Mouse (Mus musculus) right cerebral cortex, postnatal 4 days (tissue): Measurements from ENCODE around the gene Bcar1.
A peak's percentile ranks its signal among the peaks of the same experiment; 100 is the strongest.

Experiments used
- DNase-seq: peaks from one replicate; pipeline ENCODE4 v3.0.0-alpha.2; 2022

Bcar1 gene

DNA sequence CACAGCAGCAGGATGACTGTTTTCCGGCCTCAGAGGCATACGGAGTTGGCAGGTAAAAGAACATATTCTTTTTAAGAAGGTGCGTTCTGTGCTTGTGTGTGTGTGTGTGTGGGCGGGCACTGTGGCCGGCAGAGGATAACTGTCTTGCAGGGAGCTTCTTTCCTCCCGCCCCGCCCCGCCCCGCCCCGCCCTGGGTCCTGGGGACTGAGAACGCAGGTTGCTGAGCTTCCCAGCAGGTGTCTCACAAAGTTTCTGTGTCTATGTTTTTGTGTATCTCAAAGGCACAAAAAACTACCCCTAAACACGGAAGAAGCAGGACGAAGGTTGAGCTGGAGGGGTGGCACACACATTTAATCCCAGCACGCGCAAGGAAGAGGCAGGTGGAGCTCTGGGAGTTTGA lies 25.7 kb upstream of the Bcar1 start:
- DNase-seq, result no peak

DNA sequence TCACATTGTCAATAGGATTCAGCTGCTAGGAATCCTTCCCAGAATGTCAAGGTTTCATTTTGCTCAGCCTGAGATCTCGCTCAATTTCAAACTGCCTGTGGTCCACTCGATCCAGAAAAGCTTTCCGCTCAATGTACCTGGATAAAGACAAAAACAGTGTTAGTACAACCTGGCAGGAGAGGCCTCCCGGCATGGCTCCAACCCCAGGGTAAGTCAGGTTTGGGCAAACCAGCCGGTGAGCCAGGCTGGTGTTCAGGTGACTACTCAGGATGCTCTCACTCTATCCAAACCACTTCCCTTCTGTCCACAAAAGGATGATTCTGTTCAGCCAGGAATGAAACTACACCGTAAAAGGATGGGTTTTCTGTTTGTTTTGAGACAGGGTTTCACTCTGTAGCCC lies 25.0 kb upstream of the Bcar1 start:
- no peak for DNase-seq

DNA sequence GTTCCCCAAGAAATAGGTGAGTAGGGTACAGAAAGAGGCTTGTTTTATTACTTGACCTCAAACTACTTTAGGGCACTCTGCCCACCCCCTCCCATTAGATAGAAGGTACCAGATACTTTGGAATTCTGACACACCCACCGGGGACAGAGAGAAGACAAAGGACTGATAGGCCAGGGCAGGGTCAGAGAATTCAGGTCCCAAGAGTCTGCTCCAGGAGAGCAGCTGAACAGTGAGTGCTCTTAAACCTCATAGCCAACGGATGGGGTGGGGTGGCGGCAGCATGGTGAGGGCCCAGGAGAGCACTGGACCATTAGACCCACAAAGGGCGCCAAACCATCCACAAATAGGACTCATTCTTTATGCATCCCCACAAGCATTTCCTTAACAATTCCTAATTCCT lies 22.0 kb upstream of the Bcar1 start:
- no peak for DNase-seq

DNA sequence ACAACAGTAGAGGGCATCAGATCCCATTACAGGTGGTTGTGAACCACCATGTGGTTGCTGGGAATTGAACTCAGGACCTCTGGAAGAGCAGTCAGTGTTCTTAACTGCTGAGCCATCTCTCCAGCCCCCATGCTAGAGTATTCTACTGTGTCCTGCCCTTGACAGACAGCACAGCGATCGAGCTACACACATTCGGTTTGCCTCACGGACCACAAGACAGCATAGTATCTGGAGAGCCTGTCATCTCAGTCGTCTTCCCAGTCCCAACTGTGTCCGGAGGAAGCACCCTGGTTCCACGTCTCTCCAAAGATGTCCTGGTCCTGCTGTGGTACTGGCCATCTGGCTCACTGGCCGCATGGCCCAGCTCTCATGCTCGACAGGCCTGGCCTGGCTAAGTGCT lies 21.5 kb upstream of the Bcar1 start:
- DNase-seq, result no peak

- no peak for DNase-seq
These were observed 17.1 kb upstream of the Bcar1 start for GRCm38 (mm10) chr8:111760708-111761107.

DNA sequence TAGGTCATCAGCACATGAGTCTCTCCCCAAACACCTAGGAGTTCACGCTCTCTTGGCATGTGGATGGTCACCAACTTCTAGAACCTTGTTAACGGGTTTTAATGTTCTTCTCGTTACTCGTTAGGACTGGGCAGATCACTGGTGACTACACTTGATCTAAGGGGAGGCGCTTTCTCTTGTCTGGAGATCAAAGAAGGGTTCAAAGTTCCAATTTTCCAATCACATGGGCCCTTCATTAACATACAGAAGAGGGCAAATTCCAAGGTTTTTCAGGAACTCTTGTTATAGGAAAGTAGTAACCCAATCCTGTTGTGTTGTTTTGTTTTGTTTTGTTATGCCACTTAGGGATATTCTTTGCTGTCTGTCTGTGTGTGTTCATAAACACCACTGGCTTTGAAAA lies 15.2 kb upstream of the Bcar1 start:
- no peak for DNase-seq

DNA sequence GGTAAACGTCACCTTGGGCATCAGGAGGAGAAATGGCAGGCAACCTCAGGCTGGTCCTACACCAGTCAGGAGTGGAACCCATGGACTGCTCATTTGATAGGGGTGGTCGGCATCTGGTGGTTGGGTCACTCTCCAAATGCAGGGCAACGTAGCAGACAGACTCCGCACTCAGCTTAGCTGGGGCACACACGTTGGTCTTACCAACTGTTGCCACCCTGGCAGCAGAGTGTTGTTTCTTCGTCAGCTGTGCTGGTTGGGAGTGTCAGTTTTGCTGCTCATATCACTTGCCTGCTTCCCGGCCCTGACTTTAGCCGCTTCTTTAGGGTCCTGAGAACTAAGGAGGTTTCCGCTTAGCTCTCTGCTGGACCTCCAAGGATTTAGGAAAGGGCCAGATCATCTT lies 14.0 kb upstream of the Bcar1 start:
- no peak for DNase-seq

DNA sequence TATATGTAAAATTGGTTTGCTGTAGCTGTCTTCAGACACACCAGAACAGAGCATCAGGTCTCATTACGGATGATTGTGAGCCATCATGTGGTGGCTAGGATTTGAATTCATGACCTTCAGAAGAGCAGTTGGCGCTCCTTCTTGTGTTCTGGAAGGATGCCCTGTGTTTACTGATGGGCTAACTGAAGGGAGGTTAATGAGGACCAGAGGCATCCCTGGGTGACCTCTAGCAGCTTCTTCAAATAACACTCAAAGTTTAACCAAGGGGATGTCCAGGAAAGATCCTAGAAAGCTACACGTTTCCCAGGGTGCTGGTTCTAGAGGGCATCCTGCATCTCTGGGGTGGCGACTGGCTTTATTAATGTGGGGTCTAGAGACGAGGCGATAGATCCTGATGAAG lies 11.1 kb upstream of the Bcar1 start:
- no peak for DNase-seq

GRCm38 (mm10) chr8:111754088-111754487 lies 10.5 kb upstream of the Bcar1 start:
- DNase-seq, result no peak

DNA sequence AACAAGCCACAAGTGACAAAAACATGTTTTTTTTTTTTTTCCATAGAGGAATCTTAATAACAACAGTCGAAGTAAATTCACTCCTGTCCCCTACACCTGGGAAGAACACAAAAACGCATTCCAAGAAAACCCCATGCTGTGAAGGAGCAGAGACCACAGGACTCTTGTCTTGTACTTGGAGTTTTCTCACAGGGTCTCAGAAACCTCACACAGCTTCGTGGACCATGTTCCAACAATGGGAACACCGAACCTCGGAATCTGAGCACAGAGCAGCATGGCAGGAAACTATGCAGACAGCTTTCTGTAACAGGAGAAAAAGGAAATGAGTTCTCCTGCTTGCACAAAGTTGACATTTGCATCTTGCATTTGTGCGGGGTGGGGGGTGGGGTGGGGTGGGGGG lies 5.2 kb upstream of the Bcar1 start:
- DNase-seq, result no peak

DNA sequence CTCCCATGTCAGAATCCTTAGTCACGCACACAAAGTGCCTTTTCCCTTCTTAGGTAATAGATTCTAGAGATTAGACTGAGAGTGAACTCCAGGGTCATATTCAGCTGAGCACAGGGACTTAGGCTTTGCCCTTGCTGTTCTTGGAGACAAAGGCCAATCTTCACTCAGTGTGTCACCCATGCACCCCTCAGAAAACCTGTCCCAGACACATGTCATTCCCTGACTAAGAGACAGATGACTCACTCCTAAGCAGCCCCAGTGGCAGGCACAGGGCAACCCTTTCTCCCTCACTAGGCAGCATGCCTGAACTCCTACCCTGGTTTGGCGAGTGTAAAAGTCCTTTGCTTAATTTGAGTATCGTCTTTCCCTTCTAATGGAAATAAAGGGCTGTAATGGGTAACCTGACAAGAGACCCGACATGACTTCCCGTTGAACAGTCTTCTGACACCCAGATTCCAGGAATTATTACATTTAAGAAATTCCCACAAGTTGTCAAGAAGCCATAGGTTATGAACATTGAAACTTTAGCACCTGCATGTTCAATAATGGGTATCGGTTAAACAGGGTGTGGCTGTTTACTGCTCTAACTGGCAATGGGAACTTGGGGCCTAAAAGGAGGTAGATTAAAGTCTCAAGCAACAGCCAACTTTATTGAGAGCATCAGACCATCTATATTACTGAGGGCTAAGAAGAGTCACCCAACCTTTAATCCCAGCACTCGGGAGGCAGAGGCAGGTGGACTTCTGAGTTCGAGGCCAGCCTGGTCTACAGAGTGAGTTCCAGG lies 4.4 kb upstream of the Bcar1 start:
- no peak for DNase-seq

DNA sequence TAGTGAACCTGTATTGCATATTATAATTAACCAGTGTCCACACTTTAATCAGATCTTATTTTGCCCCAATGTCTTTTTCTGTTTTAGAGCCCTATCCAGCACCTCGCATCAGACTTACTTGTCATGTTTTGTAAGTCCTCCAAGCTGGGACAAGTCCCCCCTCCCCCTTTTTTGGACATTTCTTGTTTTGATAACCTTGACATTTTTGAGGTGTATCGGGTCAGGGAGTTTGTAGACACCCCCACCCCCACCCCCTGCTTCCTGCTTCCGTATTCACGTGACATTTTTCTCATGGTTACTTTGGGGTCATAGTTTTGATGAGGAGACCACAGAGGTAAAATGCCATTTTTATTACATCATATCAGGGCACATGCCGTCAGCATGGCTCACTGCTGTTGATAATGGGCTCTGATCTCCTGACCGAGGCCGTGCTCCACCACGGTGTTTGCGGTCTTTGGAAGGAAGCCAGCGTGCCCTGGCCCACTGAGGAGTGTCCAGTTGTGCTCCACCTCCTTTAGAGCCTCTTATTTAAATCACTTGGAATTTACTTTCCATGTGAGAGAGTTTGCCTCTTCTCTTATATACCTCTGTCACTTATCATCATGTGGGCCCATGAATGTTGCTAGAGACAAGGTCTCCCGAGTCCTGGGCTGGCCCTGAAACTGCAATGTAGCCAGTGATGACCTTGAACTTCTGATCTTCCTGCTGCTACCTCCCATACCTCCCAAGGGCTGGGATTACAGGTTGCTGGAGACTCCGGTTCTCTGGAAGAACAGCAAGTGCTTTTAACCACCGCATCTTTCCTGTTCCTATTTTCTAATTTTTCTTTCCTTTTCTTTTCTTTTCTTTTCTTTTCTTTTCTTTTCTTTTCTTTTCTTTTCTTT lies 3.2 kb upstream of the Bcar1 start:
- no peak for DNase-seq

DNA sequence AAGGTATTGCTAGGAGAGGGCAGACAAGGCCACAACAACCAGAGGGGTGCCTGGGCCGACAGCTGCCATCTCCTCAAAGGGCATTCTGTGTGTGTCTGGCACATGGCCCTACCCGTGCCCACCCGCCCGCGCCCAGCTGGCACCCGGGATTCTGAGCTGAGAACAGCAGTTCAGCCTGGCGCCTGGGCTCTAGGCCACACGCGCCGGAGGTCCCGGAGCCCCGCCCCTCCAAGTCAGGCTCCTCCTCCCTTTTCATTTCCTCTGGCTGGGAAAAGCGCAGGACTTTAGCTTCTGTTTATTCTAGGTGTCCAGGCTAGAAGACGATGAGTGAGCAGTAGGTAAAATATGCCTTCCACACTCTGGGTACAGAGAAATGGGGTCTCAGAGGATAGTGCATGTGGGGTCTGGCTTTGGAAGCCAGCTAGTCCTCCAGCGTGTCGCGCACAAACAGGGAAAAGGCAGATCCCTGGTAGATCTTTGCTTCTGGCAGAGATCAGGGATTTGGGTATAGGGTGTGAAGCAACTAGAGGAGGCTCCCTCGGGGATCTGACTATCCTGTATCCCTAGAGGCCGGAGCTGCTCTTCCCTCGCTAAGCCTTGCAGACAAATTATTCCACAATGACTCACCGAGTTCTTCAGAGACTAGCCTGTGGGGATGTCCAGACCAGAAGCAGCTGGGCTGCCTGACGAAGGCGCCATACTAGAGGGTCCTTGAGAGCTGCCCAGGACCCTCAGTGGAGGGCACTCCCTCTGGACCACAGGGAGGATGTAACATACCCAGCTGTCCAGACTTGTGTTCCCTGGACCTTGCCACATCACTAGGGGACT lies 2.2 kb upstream of the Bcar1 start:
- DNase-seq, result peak; percentile 76

GRCm38 (mm10) chr8:111745086-111745485 lies 1.5 kb upstream of the Bcar1 start:
- DNase-seq, result no peak

DNA sequence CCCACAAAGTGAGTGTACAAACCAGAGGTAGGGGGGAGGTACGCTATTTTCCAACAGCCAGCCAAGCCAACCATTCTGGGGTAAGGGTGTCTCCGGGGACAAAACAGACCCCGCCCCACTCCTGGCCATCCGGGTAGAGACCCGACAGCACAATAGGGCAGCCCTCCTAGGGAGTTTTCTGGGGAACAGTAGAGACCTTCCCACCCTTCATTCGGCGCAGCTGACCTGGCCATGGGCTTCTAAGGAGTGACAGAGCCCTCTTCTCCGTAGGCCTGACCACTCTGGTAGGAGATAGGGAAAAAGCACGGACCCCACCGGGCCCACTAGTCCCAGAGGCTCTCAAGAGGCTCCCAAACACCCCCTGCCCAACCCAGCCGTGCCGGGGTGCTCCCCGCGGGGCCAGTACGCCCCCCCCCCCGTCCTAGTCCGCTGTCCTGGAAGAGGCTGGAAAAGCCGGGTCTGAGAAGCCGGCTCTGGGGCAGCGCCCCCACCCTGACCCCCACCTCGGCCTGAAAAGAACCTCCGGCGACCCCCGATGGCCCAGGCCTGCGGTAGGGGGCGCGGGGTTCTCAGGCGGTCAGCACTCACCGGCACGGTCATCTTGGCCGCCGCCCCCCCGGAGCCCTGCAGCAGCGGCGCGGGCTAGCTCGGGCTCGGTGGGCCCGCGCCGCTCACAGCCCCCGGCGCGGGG lies 363 bp downstream of the Bcar1 start:
- no peak for DNase-seq

GRCm38 (mm10) chr8:111742261-111743037 lies 1.2 kb downstream of the Bcar1 start:
- no peak for DNase-seq

DNA sequence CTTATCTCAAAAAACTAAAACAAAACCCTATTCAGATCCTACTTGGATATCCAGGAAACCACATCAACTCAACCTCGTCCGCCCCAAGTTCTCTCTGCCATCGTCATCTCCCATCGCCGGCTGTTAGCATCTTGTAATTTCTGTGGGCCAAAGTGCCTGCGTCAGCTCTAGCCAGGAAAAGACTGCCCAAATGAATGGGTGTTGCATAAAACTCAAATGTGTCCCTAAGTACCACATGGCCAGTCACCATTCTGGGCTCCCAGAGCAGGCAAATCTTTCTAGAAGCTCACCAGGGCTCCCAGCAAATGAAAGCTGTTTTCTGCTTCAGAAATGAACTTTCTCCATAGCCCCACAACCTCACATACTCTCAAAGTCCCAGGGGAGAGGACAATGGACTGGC lies 2.1 kb downstream of the Bcar1 start:
- no peak for DNase-seq

DNA sequence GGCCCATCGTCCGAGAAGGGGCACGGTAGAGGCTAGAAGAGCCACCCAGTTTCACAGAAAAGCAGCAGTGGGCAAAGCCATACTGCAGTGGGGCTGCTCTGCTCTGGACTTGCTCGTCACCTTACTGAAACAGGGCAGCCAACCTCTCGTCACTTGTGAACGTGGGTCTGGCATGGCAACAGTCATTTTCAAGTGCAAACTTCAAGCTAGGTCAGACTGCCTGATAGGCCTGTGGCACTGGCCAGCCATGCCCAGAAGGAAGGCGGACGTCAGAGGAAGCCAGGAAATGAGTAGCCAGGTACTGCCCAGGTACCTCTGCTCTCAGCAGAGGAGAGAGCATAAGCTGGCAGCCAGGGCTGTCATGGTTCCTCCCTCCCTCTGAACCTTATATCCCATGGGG lies 2.6 kb downstream of the Bcar1 start:
- no peak for DNase-seq

- no peak for DNase-seq
These were observed 3.3 kb downstream of the Bcar1 start for GRCm38 (mm10) chr8:111740301-111740711.

DNA sequence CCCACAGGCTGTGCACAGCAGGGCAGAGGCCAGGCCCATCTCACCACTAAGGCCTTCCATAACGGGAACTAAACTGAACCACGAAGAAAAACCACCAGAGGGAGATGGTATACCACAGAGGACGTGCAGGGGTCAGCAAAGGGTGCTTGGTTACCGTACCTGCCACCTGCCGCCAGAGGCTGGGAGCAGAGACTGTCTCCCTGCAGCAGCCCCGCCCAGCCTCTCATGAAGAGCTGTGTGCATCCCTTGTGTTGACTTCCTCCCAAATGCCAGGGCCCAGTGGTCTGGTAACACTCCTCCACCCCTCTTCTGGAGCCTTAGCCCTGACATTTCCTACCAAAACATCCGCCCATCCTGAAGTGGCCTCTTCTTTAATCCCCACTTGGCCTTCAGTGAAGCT lies 4.0 kb downstream of the Bcar1 start:
- DNase-seq, result no peak

DNA sequence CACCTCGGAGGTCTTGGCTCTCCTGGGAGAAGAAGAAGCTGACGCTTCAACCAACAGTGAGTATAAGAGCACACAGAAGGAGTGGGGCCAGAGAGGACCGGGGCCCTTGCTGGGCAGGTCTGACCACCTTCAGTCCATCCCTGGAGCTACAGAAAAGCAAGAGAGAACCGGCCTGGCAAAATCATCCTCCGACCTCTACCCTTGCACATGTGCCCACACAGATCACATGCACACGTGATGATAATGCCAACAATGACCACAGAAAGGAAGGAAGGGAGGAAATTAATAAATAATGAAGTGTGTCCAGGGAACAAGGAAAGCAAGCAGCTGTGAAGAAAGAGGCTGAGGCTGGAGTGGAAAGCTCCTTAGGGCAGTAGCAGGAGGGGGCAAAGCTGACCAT lies 4.7 kb downstream of the Bcar1 start:
- DNase-seq, result no peak

- DNase-seq, result no peak
These were observed 7.3 kb downstream of the Bcar1 start for GRCm38 (mm10) chr8:111736321-111736720.
